Mouse (Mus musculus): ENCODE data around the gene Btc. TPM values are rescaled to one million over a fixed set of nuclear protein-coding genes. Genes with fewer than 3 reads are reported as not detected.

Btc gene
- 0.53 and 0.71 TPM in 2 replicates for total RNA-seq (2012; rRNA removed)

DNA sequence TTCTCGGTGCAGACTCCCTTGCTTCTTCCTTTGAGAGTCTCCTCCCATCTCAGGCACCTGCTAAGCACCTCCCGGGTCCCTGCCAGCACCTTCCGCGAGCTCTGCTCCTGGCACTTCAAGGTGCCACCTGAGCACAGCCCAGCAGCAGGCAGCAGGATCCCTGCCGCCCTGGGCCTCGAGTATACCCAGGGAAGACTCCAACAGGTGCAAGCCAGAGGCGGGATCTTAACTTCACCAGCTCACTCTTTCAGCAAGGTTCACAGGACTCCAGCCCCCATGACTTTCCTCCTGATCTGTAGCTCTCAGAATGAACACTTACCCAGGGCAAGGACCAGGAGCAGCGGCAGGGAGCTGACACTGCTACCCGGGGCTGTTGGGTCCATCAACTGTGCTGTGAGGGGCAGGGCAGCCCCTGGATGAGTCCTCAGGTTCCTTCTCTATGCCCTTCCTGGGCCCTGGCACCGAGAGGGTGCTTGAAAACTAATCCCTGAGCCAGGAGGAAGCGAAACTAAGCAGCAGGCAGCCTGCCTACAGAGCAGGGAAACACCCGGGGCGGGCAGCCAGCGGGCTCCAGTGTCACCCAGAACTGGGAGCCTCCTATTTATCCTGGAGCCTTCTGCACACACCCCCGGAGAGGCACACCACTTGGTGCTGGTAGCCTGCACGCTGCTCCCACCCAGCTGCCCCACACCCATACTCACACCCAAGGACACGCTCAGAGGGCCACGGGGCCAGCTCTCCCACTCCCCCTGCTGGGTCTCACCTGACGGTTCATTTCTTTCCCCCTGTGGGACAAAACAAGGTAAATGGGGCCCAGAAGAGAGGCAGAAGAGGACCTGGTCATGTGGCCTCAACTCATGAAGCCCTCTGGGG is at the start of gene Btc:
Btc (minus strand) TSS at position 656 of the 873 bp plus-strand sequence.
- in situ Hi-C loops (cut with MboI; ENCODE audit: low sequenced_read_pairs in 2 of 2, unreplicated experiment in 2 of 2) = no loop called here
- no peaks in the 10 kb centered on the region for H3K36me3 ChIP-seq (ENCODE audit: control insufficient read depth, insufficient read depth, low read length, poor library complexity, severe bottlenecking)
- H3K9me3 ChIP-seq (ENCODE audit: control insufficient read depth, insufficient read depth, low read depth, low read length) = no peaks in the 10 kb centered on the region
- H3K4me3 ChIP-seq (ENCODE audit: insufficient read depth in 1 of 2, low read depth in 1 of 2, low read length in 2 of 2, poor library complexity in 1 of 2, severe bottlenecking in 1 of 2) = no peak within 1 kb of the TSS
- peak; percentile 29 for DNase-seq (ENCODE audit: low read depth, low spot score)
- no peaks in the 10 kb centered on the region for H3K4me1 ChIP-seq (ENCODE audit: control insufficient read depth in 2 of 2, insufficient read depth in 2 of 2, low read length in 2 of 2, poor library complexity in 1 of 2)
- H3K27ac ChIP-seq (ENCODE audit: insufficient read depth, low read depth, low read length, poor library complexity, severe bottlenecking) = no peak within 1 kb of the TSS
- H3K9ac ChIP-seq (ENCODE audit: insufficient read depth, low read depth, low read length, poor library complexity, severe bottlenecking) = no peak within 1 kb of the TSS
- TF ChIP-seq HCFC1 (IDR thresholded peaks at IDR 0.05; ENCODE audit: borderline replicate concordance, insufficient read depth, low read length) (no peak), CHD2 (IDR thresholded peaks at IDR 0.05; ENCODE audit: low read depth, low read length) (no peak), MAFK (IDR thresholded peaks at IDR 0.05; ENCODE audit: insufficient read depth, low read depth, low read length) (no peak), ZNF384 (IDR thresholded peaks at IDR 0.05; ENCODE audit: low read depth, low read length) (no peak), ZC3H11A (IDR thresholded peaks at IDR 0.05; ENCODE audit: borderline replicate concordance, low read depth, low read length) (no peak)

DNA sequence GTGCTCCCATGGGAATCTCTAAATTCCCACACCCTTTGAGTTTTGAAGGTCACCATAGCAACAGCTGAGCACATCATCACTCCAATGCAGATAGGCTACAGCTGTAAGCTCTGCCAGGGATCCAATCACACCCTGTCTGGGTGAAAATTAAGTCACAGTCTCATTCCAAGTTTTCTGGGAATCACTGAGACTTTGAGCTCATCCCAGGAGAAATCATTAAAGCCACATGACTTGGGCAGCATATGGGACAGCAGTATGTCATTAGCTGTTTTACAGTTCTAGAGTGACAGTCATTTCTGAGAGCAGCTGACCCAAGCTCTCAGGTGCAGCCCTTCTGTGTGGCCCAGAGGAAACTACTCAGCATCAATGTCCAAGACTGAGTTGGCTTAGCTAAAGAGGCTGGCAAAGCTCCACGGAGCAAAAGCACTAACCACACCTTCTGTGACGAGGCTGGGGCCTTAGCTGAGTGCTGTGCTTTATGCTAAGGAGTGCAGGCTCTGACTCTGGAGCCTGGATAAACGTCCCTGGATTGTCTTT is 42.3 kb upstream of the Btc start:
- H3K27ac ChIP-seq (ENCODE audit: insufficient read depth, low read depth, low read length, poor library complexity, severe bottlenecking) = no peak overlapping the region
- H3K9me3 ChIP-seq (ENCODE audit: control insufficient read depth, insufficient read depth, low read depth, low read length) = no peaks in the 10 kb centered on the region
- H3K4me1 ChIP-seq (ENCODE audit: control insufficient read depth in 2 of 2, insufficient read depth in 2 of 2, low read length in 2 of 2, poor library complexity in 1 of 2) = no peaks in the 10 kb centered on the region
- no peak overlapping the region for H3K9ac ChIP-seq (ENCODE audit: insufficient read depth, low read depth, low read length, poor library complexity, severe bottlenecking)
- in situ Hi-C loops (cut with MboI; ENCODE audit: low sequenced_read_pairs in 2 of 2, unreplicated experiment in 2 of 2) = no loop called here
- H3K36me3 ChIP-seq (ENCODE audit: control insufficient read depth, insufficient read depth, low read length, poor library complexity, severe bottlenecking) = no peaks in the 10 kb centered on the region
- H3K4me3 ChIP-seq (ENCODE audit: insufficient read depth in 1 of 2, low read depth in 1 of 2, low read length in 2 of 2, poor library complexity in 1 of 2, severe bottlenecking in 1 of 2) = no peak overlapping the region
- no peak for DNase-seq (ENCODE audit: low read depth, low spot score)
- TF ChIP-seq CHD2 (IDR thresholded peaks at IDR 0.05; ENCODE audit: low read depth, low read length) (no peak), MAFK (IDR thresholded peaks at IDR 0.05; ENCODE audit: insufficient read depth, low read depth, low read length) (no peak), HCFC1 (IDR thresholded peaks at IDR 0.05; ENCODE audit: borderline replicate concordance, insufficient read depth, low read length) (no peak), ZC3H11A (IDR thresholded peaks at IDR 0.05; ENCODE audit: borderline replicate concordance, low read depth, low read length) (no peak), ZNF384 (IDR thresholded peaks at IDR 0.05; ENCODE audit: low read depth, low read length) (no peak)

DNA sequence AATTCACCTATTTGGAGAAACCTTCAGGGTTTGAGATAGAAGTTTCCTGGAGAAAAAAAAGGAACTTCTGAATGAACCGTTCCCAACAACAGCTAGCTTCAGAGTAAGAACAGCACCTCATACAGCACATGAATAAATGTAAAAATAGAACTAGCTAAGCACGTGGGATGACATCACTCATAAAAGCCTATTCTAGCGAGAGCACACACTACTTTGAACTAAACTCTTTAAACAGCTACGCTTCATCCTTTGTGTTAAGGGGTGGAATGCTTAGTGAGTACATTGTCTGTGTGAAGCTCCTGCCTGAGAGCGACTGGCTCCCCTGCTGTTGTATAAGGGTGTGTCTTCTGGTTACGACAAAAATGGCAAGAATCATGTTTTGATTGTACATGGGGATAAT is 33.8 kb upstream of the Btc start:
- H3K4me1 ChIP-seq (ENCODE audit: control insufficient read depth in 2 of 2, insufficient read depth in 2 of 2, low read length in 2 of 2, poor library complexity in 1 of 2) = no peaks in the 10 kb centered on the region
- H3K4me3 ChIP-seq (ENCODE audit: insufficient read depth in 1 of 2, low read depth in 1 of 2, low read length in 2 of 2, poor library complexity in 1 of 2, severe bottlenecking in 1 of 2) = no peak overlapping the region
- no peak for TF ChIP-seq ZNF384 (IDR thresholded peaks at IDR 0.05; ENCODE audit: low read depth, low read length)
- no peak for TF ChIP-seq HCFC1 (IDR thresholded peaks at IDR 0.05; ENCODE audit: borderline replicate concordance, insufficient read depth, low read length)
- TF ChIP-seq CHD2 (IDR thresholded peaks at IDR 0.05; ENCODE audit: low read depth, low read length) = no peak
- TF ChIP-seq ZC3H11A (IDR thresholded peaks at IDR 0.05; ENCODE audit: borderline replicate concordance, low read depth, low read length) = no peak
- no peak for TF ChIP-seq MAFK (IDR thresholded peaks at IDR 0.05; ENCODE audit: insufficient read depth, low read depth, low read length)
- no peak overlapping the region for H3K9ac ChIP-seq (ENCODE audit: insufficient read depth, low read depth, low read length, poor library complexity, severe bottlenecking)
- H3K36me3 ChIP-seq (ENCODE audit: control insufficient read depth, insufficient read depth, low read length, poor library complexity, severe bottlenecking) = no peaks in the 10 kb centered on the region
- H3K9me3 ChIP-seq (ENCODE audit: control insufficient read depth, insufficient read depth, low read depth, low read length) = no peaks in the 10 kb centered on the region
- no peak overlapping the region for H3K27ac ChIP-seq (ENCODE audit: insufficient read depth, low read depth, low read length, poor library complexity, severe bottlenecking)
- DNase-seq (ENCODE audit: low read depth, low spot score) = peak; percentile 12
- in situ Hi-C loops (cut with MboI; ENCODE audit: low sequenced_read_pairs in 2 of 2, unreplicated experiment in 2 of 2) = no loop called here

DNA sequence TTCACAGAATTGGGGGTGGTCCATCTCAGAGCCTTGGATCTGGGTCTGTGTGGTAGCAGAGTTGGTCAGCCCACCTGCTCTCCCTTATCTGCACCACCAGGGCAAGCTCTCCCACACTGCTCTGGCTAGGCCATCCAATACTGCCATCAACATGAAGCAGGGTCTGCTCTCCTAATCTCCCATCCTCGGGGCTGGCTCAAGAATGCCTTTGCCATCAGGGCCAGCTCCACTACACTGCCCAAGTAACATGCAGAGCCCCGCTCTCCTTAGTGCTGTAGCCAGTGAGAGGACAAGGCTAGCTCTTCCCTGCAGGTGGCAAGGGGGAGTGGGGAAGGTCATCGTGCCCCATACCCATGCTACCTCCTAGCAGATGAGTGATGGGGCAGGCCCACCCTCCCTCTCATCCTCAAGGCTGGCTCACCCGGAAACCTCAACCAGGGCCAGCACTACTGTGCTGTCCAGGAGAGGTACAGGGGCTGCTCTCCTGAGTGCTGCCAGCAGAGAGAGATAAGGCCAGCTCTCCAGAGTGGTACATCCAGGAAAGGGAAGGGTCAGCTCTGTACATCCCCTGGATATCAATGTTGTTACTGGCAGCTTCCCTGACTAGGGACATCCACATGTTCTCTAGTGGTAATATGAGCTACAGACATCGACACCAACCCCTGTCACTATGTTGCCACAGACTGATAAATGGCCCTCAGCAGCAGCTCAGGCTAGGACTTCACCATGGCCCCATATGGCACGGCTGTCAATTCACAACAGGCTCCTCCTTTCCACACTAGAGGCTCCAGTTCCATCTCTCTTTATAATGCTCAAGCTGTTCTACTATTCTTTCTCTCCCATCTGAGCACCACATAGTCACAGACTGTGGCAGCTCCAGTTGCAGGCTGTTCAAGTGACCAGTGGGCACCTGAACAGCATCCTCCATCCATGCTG is 32.2 kb upstream of the Btc start:
- in situ Hi-C loops (cut with MboI; ENCODE audit: low sequenced_read_pairs in 2 of 2, unreplicated experiment in 2 of 2) = no loop called here
- Histone ChIP-seq H3K27ac (ENCODE audit: insufficient read depth, low read depth, low read length, poor library complexity, severe bottlenecking) (no peak overlapping the region; the same call in 1 of the 2 replicates), H3K36me3 (ENCODE audit: control insufficient read depth, insufficient read depth, low read length, poor library complexity, severe bottlenecking) (no peaks in the 10 kb centered on the region), H3K4me1 (ENCODE audit: control insufficient read depth in 2 of 2, insufficient read depth in 2 of 2, low read length in 2 of 2, poor library complexity in 1 of 2) (no peaks in the 10 kb centered on the region), H3K9ac (ENCODE audit: insufficient read depth, low read depth, low read length, poor library complexity, severe bottlenecking) (no peak overlapping the region), H3K9me3 (ENCODE audit: control insufficient read depth, insufficient read depth, low read depth, low read length) (no peaks in the 10 kb centered on the region), H3K4me3 (ENCODE audit: insufficient read depth in 1 of 2, low read depth in 1 of 2, low read length in 2 of 2, poor library complexity in 1 of 2, severe bottlenecking in 1 of 2) (no peak overlapping the region)
- TF ChIP-seq ZNF384 (IDR thresholded peaks at IDR 0.05; ENCODE audit: low read depth, low read length) = no peak
- TF ChIP-seq HCFC1 (IDR thresholded peaks at IDR 0.05; ENCODE audit: borderline replicate concordance, insufficient read depth, low read length) = no peak
- TF ChIP-seq CHD2 (IDR thresholded peaks at IDR 0.05; ENCODE audit: low read depth, low read length) = no peak
- TF ChIP-seq ZC3H11A (IDR thresholded peaks at IDR 0.05; ENCODE audit: borderline replicate concordance, low read depth, low read length) = no peak
- no peak for TF ChIP-seq MAFK (IDR thresholded peaks at IDR 0.05; ENCODE audit: insufficient read depth, low read depth, low read length)
- no peak for DNase-seq (ENCODE audit: low read depth, low spot score)
